26 mouse cellular contexts compared by ENCODE assay signal in genomic region chr15:78420395-78420794, GRCm38 (mm10). TPM values are rescaled to one million over a fixed set of nuclear protein-coding genes. Genes with fewer than 3 reads are reported as not detected.
"Had no signal": no experiment of that assay in that cellular context is flagged by ENCODE, and none has a peak within 500 bp of the region (broad histone marks: within the 10 kb centered on the region; RNA-seq: fewer than 3 reads in every experiment).

No protein-coding gene starts in this region.

- H3K9me3 ChIP-seq: liver, embryonic 15.5 days; lung, embryonic 15.5 days; midbrain, embryonic 12.5 days; neural tube, embryonic 12.5 days; stomach, embryonic 15.5 days had no signal

- H3K9ac ChIP-seq: liver, embryonic 15.5 days; liver, postnatal 0 days; lung, embryonic 15.5 days; midbrain, embryonic 12.5 days; neural tube, embryonic 12.5 days; stomach, embryonic 15.5 days had no signal

- H3K4me2 ChIP-seq: liver, embryonic 15.5 days; lung, embryonic 15.5 days; midbrain, embryonic 12.5 days; neural tube, embryonic 12.5 days; stomach, embryonic 15.5 days had no signal

- H3K4me3 ChIP-seq: liver, embryonic 15.5 days; lung, embryonic 15.5 days; megakaryocyte, embryonic 14.5 days; midbrain, embryonic 12.5 days; neural tube, embryonic 12.5 days; stomach, embryonic 15.5 days had no signal

- H3K27me3 ChIP-seq: neural tube, embryonic 12.5 days had no signal

- H3K36me3 ChIP-seq: lung, embryonic 15.5 days; midbrain, embryonic 12.5 days; neural tube, embryonic 12.5 days; stomach, embryonic 15.5 days had no signal

- DNase-seq: liver, postnatal 0 days; lung, adult 2 months; lung, postnatal 14 days; lung, postnatal 36 days; midbrain, embryonic 14.5 days; right cerebral cortex, postnatal 14 days; spleen, adult 18-20 months; thymus, adult 2 months; thymus, postnatal 25 days; thymus, postnatal 4 days had no signal

- H3K4me1 ChIP-seq: midbrain, embryonic 12.5 days; neural tube, embryonic 12.5 days had no signal

- H3K27ac ChIP-seq: liver, embryonic 15.5 days; lung, embryonic 15.5 days; macrophage; midbrain, embryonic 12.5 days; neural tube, embryonic 12.5 days; stomach, embryonic 15.5 days; stomach, postnatal 0 days had no signal

- ATAC-seq: liver, postnatal 0 days; lung, postnatal 0 days had no signal

RNA-seq across cellular contexts. Expression of gene Kctd17, which starts 8.0 kb away (rescaled TPM):
- total RNA-seq: neutrophil, adult 5-6 weeks had no signal

RNA-seq across cellular contexts. Expression of gene Tex33, which starts 24.7 kb away (rescaled TPM):
- total RNA-seq: megakaryocyte progenitor cell, adult 5-6 weeks; midbrain, postnatal 0 days; monocyte, adult 5-6 weeks; neutrophil, adult 5-6 weeks had no signal
- polyA plus RNA-seq: liver, embryonic 15.5 days; liver, postnatal 0 days; lung, adult 2 months; lung, embryonic 15.5 days; lung, postnatal 0 days; macrophage; midbrain, embryonic 12.5 days; midbrain, embryonic 14.5 days; neural tube, embryonic 12.5 days; neural tube, embryonic 14.5 days; small intestine, adult 2 months; stomach, embryonic 15.5 days; stomach, postnatal 0 days; urinary bladder, adult 2 months had no signal

RNA-seq across cellular contexts. Expression of gene Tmprss6, which starts 48.0 kb away (rescaled TPM):
- total RNA-seq: megakaryocyte progenitor cell, adult 5-6 weeks; midbrain, postnatal 0 days; monocyte, adult 5-6 weeks; neutrophil, adult 5-6 weeks had no signal
- polyA plus RNA-seq: macrophage had no signal
